Mouse (Mus musculus) lung, postnatal 0 days (tissue): Measurements from ENCODE around the gene Mical2.

Experiments
- CTCF ChIP-seq: IDR thresholded peaks from 2 replicates; pipeline ENCODE4 v1.5.1; 2016; ENCODE audit warnings: antibody characterized with exemption, mild to moderate bottlenecking
- EP300 ChIP-seq: IDR thresholded peaks from 2 replicates; pipeline ENCODE4 v1.6.1; 2016; ENCODE audit warnings: antibody characterized with exemption, mild to moderate bottlenecking, control low read depth

DNA sequence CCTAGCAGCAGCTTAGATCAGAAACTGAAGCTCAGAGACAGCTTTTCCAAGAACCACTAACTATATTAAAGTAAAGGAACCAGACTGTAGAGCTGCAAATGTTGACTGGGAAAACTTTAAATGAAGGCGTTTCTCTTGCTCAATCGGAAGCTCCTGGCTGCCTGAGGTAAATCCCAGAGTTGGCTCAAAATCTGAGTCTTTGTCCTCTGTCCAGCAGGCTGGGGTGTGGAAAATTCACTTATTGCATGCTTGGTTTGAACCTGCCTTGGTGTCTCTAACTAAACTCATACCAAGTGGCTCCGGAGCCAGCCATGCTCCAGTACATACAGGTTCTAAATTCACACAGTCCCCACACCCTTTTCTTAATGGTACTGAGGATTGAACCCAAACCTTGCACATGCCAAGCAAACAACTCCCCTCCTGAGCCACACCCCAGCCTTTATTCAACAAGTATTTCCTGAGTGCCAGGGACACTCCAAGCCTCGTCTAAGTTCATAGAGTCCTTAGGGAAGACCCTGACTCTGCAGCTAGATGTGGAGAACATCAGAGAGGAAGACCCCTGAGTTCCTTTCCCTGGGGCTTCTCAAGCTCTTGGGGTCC lies 20.3 kb downstream of the Mical2 start:
- TF ChIP-seq CTCF (no peak), EP300 (peak; percentile 42; the same call in 1 of the 2 replicates)
